Mouse (Mus musculus) lung, postnatal 10 days (tissue): Measurements from ENCODE around the gene Fsd2.

Experiments
- DNase-seq: peaks from one replicate; pipeline ENCODE4 v3.0.0; 2021

Fsd2 gene

DNA sequence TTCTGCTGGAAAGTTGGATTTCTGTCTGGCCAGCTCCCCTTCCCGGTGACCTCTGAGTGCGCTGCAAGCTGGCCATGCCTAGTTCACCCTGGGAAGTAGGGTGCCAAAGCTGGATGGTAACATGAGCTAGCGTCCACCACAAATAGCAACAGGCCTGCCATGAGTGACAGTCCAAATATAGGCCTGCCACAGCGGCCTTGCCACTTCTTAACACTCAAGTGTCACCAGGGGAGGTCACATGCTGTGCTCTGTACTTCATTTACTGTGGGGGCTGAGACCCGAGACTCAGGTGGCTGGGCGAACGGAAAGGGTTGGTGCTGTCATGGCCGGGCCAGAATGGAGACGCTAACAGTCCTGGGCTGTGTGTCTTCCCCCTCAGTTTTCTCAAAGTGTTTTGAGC lies at the start of gene Fsd2:
TSS of gene Fsd2 (minus strand) at position 53 of the 400 bp plus-strand sequence.
- DNase-seq = no peak

- DNase-seq = no peak
These were observed 48.3 kb upstream of the Fsd2 start for GRCm38 (mm10) chr7:81615031-81615430.

DNA sequence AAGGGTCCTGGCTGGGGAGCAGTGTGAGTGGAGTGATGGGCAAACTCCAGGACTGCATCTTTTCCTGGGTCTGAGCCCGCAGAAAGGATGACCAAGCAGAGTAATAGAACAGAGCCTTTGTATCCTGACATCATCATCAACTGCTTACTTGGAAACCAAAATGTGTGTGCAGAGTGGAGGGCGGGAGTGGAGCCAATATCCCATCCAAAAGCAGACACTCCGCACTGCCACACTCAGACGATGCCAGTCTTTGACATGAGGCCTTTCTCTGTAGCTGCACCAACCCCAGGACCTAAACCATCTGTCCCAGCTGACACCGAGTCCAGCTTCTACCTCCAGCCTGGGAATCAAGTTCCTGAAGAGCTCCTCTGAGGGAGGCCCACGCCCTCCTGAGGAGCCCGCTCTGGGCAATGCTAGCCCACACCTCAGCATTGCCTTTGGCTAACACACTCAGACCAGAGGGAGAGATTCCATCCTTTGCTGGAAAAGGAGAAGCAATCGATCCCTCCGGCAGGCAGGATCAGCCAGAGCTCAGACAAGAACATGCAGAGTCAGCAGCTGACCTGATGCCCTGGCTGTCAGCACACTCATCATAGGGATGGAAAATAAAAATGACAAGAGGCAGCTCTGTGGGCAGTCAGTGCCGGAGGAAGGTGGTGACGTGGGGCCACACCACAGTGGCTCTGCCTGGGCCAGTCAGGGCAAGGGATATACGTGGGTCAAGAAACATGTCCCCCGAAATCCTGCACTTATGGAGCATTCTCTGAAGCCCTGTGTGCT lies 46.3 kb upstream of the Fsd2 start:
- peak; percentile 10 for DNase-seq

DNA sequence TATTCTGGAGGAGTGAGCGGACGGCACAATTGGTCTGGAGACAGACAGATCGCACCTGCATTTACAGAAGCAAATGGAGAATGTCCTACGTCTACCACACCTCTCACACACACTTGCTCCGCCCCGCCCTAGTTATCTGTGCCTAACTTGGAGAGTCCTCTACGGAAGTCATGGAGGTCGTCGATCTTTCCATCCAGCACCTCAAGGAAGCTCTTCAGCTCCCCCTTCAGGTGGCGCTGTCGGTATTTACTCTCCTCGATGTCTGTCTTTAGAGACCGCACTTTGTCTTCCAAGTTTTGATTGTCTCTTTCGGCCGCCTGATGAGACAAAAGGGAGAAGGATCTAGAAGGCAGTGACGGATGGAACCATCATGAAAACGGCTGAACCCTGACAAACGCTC lies 43.4 kb upstream of the Fsd2 start:
- DNase-seq = peak; percentile 32

- no peak for DNase-seq
These were observed 39.7 kb upstream of the Fsd2 start for GRCm38 (mm10) chr7:81606452-81606851.

- no peak for DNase-seq
These were observed 38.7 kb upstream of the Fsd2 start for GRCm38 (mm10) chr7:81605489-81605888.

- DNase-seq = no peak
These were observed 38.2 kb upstream of the Fsd2 start for GRCm38 (mm10) chr7:81604991-81605390.

- DNase-seq = no peak
These were observed 32.9 kb upstream of the Fsd2 start for GRCm38 (mm10) chr7:81599379-81600280.

DNA sequence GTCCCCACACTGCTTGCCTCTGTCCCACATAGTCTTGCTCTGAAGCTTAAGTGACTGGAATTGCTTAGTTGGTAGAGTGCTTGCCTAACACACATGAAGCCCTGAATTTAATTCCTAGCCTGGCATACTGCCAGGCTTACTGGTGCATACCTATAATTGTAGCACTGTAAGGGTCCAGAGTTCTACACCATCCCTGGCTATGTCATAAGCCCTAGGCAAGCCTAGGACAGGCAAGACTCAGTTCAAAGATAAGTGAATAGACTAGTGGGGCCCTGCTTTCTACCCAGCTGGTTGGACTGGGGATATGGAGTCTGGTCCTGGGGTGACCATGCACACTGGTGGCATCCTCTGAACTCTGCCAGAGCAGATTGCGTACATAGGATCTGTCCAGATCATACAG lies 30.9 kb upstream of the Fsd2 start:
- no peak for DNase-seq

- DNase-seq = no peak
These were observed 29.3 kb upstream of the Fsd2 start for GRCm38 (mm10) chr7:81596086-81596485.

GRCm38 (mm10) chr7:81595056-81595455 lies 28.3 kb upstream of the Fsd2 start:
- no peak for DNase-seq

GRCm38 (mm10) chr7:81593387-81593786 lies 26.6 kb upstream of the Fsd2 start:
- DNase-seq = no peak

GRCm38 (mm10) chr7:81592686-81593085 lies 25.9 kb upstream of the Fsd2 start:
- no peak for DNase-seq

DNA sequence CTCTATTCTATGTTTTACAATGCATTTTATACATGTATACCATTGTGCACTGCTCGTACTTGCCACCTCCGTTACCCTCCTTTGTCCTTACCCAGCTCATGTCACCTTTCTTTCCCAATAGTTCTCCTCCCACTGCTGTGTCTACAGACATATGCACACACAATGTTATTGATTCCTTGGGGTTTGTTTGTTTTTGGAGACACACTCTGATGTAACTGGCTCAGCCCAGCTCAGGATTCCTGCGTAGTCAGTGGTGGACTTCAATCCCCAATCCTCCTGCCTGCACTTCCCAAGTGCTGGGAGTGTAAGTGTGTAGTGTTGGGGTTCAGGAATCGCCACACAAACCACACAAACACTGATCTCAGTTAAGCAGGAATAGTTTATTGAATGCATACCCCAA lies 20.5 kb upstream of the Fsd2 start:
- DNase-seq = no peak

GRCm38 (mm10) chr7:81585326-81585725 lies 18.6 kb upstream of the Fsd2 start:
- DNase-seq = no peak

DNA sequence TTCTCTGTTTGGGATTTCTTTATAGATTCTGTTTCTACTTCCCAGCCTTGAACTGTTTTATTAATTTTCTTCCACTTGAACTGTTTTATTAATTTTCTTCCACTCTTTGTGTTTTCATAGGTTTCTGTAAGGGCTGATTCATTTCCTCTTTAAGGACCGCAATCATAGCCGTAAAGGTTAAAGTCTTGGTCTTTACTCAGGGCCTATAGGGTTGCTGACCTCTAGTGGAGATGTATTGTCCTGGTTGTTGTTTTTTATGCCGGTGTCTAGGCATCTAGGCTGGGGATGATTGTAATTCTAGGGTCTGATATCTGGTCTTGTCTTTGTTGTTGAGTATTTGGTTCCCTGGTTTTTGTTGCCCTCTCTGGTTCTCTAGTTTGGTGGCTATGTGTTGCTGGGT lies 16.8 kb upstream of the Fsd2 start:
- no peak for DNase-seq

DNA sequence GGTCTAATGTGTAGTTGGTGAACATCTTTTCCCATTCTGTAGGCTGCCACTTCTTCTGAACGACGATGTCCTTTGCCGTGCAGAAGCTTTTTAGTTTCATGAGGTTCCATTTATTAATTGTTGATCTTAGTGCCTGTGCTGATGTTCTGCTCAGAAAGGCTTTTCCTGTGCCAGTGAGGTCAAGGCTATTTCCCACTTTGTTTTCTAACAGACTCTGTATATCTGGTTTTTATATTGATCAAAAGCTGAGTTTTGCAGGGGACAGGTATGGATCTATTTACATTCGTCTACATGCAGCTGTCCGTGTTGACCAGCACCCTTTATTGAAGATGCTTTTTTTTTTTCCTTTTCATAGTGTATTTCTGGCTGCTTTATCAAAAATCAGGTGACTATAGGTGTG lies 12.6 kb upstream of the Fsd2 start:
- DNase-seq = no peak

DNA sequence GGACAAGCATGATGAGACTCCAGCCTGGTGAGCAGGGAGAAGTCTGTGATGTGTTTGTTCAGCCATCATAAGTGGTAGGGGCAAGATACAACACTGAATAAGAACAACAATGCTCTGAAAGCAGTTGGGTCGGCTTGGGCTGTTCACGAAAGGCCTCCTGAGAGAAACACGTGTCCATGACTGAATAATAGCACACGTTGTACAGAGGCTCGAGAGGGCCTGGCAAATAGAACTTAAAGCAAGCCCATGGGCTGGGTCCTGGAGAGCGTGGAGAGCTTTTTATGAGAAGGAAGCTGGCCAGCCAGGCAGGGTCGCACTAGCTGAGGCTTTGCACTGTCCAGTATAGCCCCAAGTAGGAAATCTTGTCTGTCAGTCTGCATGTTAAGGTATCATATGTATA lies 11.7 kb upstream of the Fsd2 start:
- no peak for DNase-seq

GRCm38 (mm10) chr7:81577872-81578271 lies 11.1 kb upstream of the Fsd2 start:
- DNase-seq = no peak

GRCm38 (mm10) chr7:81575606-81576005 lies 8.9 kb upstream of the Fsd2 start:
- DNase-seq = no peak

GRCm38 (mm10) chr7:81573821-81574220 lies 7.1 kb upstream of the Fsd2 start:
- DNase-seq = no peak

DNA sequence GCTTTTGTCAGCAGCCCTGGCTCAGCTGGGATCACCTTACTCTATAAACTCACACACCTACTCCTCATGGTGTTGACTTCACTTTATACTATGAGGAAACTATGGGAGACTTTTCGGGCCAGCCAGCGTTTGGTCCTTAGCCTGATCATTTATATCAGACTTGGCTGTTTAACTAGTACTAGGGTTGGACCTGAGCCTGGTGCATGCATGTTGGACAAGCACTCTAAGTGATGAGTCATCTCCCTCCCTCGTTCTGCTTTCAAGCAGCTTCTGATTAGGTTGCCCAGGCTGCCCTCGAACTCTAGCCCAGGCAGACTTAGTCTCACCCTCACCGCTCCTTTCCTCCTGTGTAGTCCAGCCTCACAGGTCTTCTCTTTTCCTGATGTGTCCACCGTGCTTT lies 6.7 kb upstream of the Fsd2 start:
- no peak for DNase-seq

DNA sequence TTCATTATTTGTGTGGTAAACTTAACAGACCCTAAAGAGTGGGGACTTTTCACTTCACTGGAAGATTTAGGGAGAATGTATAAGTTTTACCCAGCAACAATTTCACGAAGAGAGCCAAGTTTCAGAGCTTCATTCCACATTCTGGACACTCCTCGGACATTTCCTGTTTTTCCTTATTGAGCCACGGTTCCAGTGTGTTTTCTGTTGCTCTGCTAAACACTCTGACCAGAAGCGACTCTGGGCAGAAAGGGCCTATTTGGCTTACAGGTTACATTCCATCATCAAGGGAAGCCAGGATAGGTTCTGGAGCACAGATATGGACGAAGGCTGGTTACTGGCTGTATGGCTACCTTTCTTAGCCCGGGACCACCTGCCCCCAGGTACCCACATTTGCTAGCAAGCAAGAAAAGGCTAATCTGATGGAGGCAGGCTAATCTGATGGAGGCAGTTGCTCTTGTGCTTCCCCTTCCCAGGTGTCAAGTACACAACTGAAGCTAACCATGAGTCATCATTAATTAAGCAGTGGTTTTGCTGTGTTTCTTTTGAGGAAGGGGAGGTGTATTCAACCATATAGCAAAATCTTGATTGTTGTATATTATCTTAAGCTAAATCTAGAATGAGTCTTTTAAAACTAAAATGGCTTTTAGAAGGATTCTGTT lies 6.0 kb upstream of the Fsd2 start:
- no peak for DNase-seq
